Mouse (Mus musculus) kidney, postnatal 0 days (tissue): ENCODE data around the gene Mrap. TPM values are rescaled to one million over a fixed set of nuclear protein-coding genes. Genes with fewer than 3 reads are reported as not detected.

ENCODE experiments used
- ATAC-seq: fragments of 200-750 bp; cut with Nextera tagmentation; replicated peaks from 2 replicates; pipeline ENCODE4 v1.8.0; 2017; ENCODE audit warnings: low read depth, moderate number of reproducible peaks, moderate TSS enrichment, moderate library complexity; ENCODE audit not compliant: low FRiP score
- DNase-seq: peaks from one replicate; pipeline ENCODE4 v3.0.0-alpha.2; 2016; ENCODE audit warnings: low spot score
- H3K27ac ChIP-seq: fragments of 300-500 bp; sonication (generic); 2 replicates; pipeline ENCODE4 v1.5.1; 2014; ENCODE audit warnings: mild to moderate bottlenecking
- H3K27me3 ChIP-seq: fragments of 300-500 bp; sonication (generic); 2 replicates; pipeline ENCODE4 v1.6.1; 2014; ENCODE audit warnings: low read length, mixed read lengths; ENCODE audit not compliant: insufficient read depth
- H3K36me3 ChIP-seq: fragments of 300-500 bp; sonication (generic); 2 replicates; pipeline ENCODE4 v1.6.1; 2014; ENCODE audit warnings: low read length, mixed read lengths; ENCODE audit not compliant: insufficient read depth
- H3K4me1 ChIP-seq: fragments of 300-500 bp; sonication (generic); replicated peaks from 2 replicates; pipeline ENCODE4 v1.6.1; 2014; ENCODE audit warnings: antibody characterized with exemption, low read length, mixed read lengths; ENCODE audit not compliant: insufficient read depth
- H3K4me2 ChIP-seq: fragments of 300-500 bp; sonication (generic); 2 replicates; pipeline ENCODE4 v1.6.1; 2014; ENCODE audit warnings: mild to moderate bottlenecking, low read length, moderate library complexity, mixed read lengths
- H3K4me3 ChIP-seq: fragments of 300-500 bp; sonication (generic); replicated peaks from 2 replicates; pipeline ENCODE4 v1.5.1; 2014; ENCODE audit warnings: low read depth, low read length
- H3K9ac ChIP-seq: fragments of 300-500 bp; sonication (generic); 2 replicates; pipeline ENCODE4 v1.6.1; 2014; ENCODE audit warnings: low read depth, low read length
- H3K9me3 ChIP-seq: fragments of 300-500 bp; sonication (generic); replicated peaks from 2 replicates; pipeline ENCODE4 v1.6.1; 2016; ENCODE audit warnings: low read length, inconsistent platforms, mixed read lengths
- CTCF ChIP-seq: IDR thresholded peaks from 2 replicates; pipeline ENCODE4 v1.5.1; 2016; ENCODE audit warnings: antibody characterized with exemption, low read depth, mild to moderate bottlenecking, moderate library complexity
- WGBS: fragments of 180-500 bp; shearing (Covaris S2); extraction: QIAGEN DNeasy Blood & Tissue Kit; methylation state at CpG from one replicate; pipeline ENCODE4 v1.1.7; 2014; 5-methylcytosine and 5-hydroxymethylcytosine counted together
- polyA plus RNA-seq: library from polyadenylated mRNA; unstranded; fragments of >200 nt; fragmentation: Nextera tagmentation; extraction: Ambion mirVana; gene quantifications from 2 replicates; pipeline ENCODE4 v1.2.1, GENCODE M21; 2015

Mrap gene
- polyA plus RNA-seq, 1 experiment from 2014 or later: not detected

GRCm38 (mm10) chr16:90710313-90710712, 27.7 kb upstream of the Mrap start:
- Histone ChIP-seq H3K27ac (no peak overlapping the region), H3K9me3 (no peaks in the 10 kb centered on the region), H3K4me2 (peak overlapping the region; percentile 18; the same call in 1 of the 2 replicates), H3K9ac (no peak overlapping the region), H3K36me3 (no peaks in the 10 kb centered on the region), H3K4me3 (no peak overlapping the region), H3K27me3 (no peaks in the 10 kb centered on the region), H3K4me1 (no peaks in the 10 kb centered on the region)
- ATAC-seq: no peak
- TF ChIP-seq CTCF: no peak
- 67% methylated on average over 12 of the region's 12 CpGs for WGBS
- DNase-seq: no peak

DNA sequence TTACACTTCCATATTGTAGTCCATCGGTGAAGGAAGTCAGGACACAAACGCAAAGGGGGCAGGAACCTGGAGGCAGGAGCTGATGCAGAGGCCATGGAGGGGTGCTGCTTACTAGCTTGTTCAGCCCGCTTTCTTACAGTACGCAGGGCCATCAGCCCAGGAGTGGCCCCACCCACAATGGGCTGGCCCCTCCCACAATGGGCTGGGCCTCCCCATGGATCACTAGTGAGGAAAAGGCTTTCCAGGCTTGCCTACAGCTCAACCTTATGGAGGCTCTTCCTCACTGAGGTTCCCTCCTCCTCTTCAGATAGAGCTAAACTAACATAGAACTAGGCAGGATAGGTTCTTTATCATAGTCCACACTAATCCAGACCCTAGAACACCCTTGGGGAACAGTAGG, 14.0 kb upstream of the Mrap start:
- Histone ChIP-seq H3K4me3 (no peak overlapping the region), H3K27me3 (no peaks in the 10 kb centered on the region), H3K9ac (no peak overlapping the region), H3K9me3 (no peaks in the 10 kb centered on the region), H3K4me2 (no peak overlapping the region), H3K27ac (no peak overlapping the region), H3K36me3 (peaks cover 10% of the 10 kb centered on the region; the same call in 1 of the 2 replicates), H3K4me1 (peaks cover 8% of the 10 kb centered on the region; the same call in 1 of the 2 replicates)
- no peak for TF ChIP-seq CTCF
- ATAC-seq: no peak
- WGBS: 95% methylated on average over 4 of the region's 4 CpGs
- no peak for DNase-seq

DNA sequence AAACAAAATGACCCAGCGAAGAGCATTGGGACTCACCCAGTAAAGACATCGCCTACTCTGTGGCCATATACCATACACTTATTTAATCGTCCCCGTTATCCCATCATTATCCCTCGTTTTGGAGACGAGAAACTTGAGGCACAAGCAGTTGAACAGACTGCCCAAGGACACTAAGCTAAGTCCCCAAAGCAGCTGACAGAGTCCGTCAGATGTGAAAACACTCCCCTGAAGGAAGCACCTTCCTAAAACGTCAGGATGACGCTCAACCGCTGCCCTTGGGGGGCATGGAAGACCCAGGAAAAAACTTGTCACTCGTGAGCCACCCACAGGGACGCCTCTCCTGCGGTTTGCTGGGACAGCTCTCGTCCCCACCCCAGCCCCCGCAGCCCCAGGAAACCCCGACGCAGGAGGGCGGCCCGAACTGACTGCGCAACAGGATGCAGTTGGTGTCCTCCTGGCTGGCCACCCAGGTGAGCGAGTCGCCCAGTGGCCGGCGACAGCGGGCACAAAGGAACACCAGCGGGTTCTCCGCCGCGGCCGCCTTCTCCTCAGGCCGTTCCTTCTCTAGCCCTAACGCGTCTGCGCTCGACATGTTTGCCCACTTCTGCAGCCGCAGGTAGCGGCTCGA, 11.3 kb upstream of the Mrap start:
- H3K36me3 ChIP-seq: no peaks in the 10 kb centered on the region
- no peaks in the 10 kb centered on the region for H3K27me3 ChIP-seq
- peak; percentile 30; the same call in 1 of the 2 replicates for ATAC-seq
- H3K4me1 ChIP-seq: peaks cover 8% of the 10 kb centered on the region; the same call in 1 of the 2 replicates
- no peak overlapping the region; the same call in 1 of the 2 replicates for H3K27ac ChIP-seq
- TF ChIP-seq CTCF: no peak
- 7% methylated on average over 38 of the region's 38 CpGs for WGBS
- H3K9ac ChIP-seq: peak overlapping the region; percentile 78
- no peak for DNase-seq
- H3K9me3 ChIP-seq: no peaks in the 10 kb centered on the region
- peak overlapping the region; percentile 87 for H3K4me3 ChIP-seq
- peak overlapping the region; percentile 97 for H3K4me2 ChIP-seq

GRCm38 (mm10) chr16:90727233-90728115, 10.5 kb upstream of the Mrap start, which contains the start of gene Mis18a:
Gene Mis18a (minus strand): TSS chr16:90727404.
- no peaks in the 10 kb centered on the region for H3K36me3 ChIP-seq
- H3K27ac ChIP-seq: no peak within 1 kb of the TSS; the same call in 1 of the 2 replicates
- H3K9me3 ChIP-seq: no peaks in the 10 kb centered on the region
- peak within 1 kb of the TSS; percentile 78 for H3K9ac ChIP-seq
- no peaks in the 10 kb centered on the region for H3K27me3 ChIP-seq
- TF ChIP-seq CTCF: peak; percentile 36; the same call in 1 of the 2 replicates
- ATAC-seq (peak; percentile 95), DNase-seq (peak; percentile 98)
- H3K4me1 ChIP-seq: peaks cover 8% of the 10 kb centered on the region; the same call in 1 of the 2 replicates
- peak within 1 kb of the TSS; percentile 97 for H3K4me2 ChIP-seq
- peak within 1 kb of the TSS; percentile 87 for H3K4me3 ChIP-seq
- under 1% methylated on average over 53 of the region's 53 CpGs for WGBS

DNA sequence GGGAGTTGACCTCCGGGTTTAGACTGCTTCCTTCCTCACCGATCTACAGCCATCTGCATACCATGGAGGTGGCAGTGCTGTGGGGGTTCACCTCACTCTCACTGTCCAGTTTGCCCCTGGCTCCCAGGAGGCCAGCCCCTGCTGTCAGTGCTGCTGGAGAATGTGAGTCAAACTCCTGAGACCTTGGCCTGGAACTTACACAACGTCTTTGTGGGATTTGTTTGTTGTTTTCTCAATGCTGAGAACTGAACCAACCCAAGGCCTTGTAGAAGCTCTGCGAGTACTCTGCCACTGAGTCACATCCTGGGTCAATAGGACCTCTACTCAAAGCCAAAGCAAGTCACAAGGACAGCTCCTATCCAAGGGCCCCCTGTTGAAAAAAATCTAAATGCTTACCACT, 2.4 kb upstream of the Mrap start:
- no peak overlapping the region for H3K27ac ChIP-seq
- H3K4me3 ChIP-seq: no peak overlapping the region
- H3K9me3 ChIP-seq: no peaks in the 10 kb centered on the region
- DNase-seq (no peak), ATAC-seq (no peak)
- TF ChIP-seq CTCF: no peak
- no peaks in the 10 kb centered on the region for H3K4me1 ChIP-seq
- no peaks in the 10 kb centered on the region for H3K36me3 ChIP-seq
- no peaks in the 10 kb centered on the region for H3K27me3 ChIP-seq
- 58% methylated on average over 4 of the region's 4 CpGs for WGBS
- no peak overlapping the region for H3K4me2 ChIP-seq
- no peak overlapping the region for H3K9ac ChIP-seq

- Histone ChIP-seq H3K9ac (0 out of 2 replicates have a peak overlapping the region, but pooled peaks have one; percentile 8), H3K9me3 (no peaks in the 10 kb centered on the region), H3K4me3 (no peak overlapping the region), H3K27ac (no peak overlapping the region), H3K4me1 (no peaks in the 10 kb centered on the region), H3K36me3 (no peaks in the 10 kb centered on the region), H3K27me3 (no peaks in the 10 kb centered on the region), H3K4me2 (no peak overlapping the region)
- no peak for TF ChIP-seq CTCF
- peak; percentile 73 for ATAC-seq
- 39% methylated on average over 10 of the region's 10 CpGs for WGBS
- DNase-seq: peak; percentile 38
These were observed 1.2 kb upstream of the Mrap start for GRCm38 (mm10) chr16:90736672-90737270.
